7 mouse cellular contexts compared by ENCODE assay signal in genomic region chr5:134772522-134772921, GRCm38 (mm10). TPM values are rescaled to one million over a fixed set of nuclear protein-coding genes. Genes with fewer than 3 reads are reported as not detected.
DNase-seq lines count a peak whose midpoint lies in the region; ATAC-seq and TF ChIP-seq lines count a peak whose summit lies in the region.

No protein-coding gene starts in this region.

- TF ChIP-seq CTCF in lung, adult 2 months (IDR thresholded peaks at IDR 0.05; ENCODE audit: insufficient read depth, low read length) = no peak

- no peak overlapping the region for H3K4me3 ChIP-seq in lung, adult 2 months (replicated peaks; ENCODE audit: extremely low read depth, low read depth, low read length)

- TF ChIP-seq POLR2A in lung, adult 2 months (IDR thresholded peaks at IDR 0.05; ENCODE audit: borderline replicate concordance, extremely low read depth, low read depth, low read length) = no peak

- peak; percentile 8 for DNase-seq in NIH3T3 (ENCODE audit: low read depth)
- DNase-seq in adrenal gland, postnatal 36 days = peak; percentile 36 to 44
- peak; percentile 78 for DNase-seq in heart, postnatal 4 days
- peak; percentile 19 for DNase-seq in lung, adult 2 months
- DNase-seq in c-Kit-positive CD71-positive TER-119-positive erythroid progenitor cells, embryonic 14.5 days (ENCODE audit: low spot score) = no peak
- no peak for DNase-seq in thymus, postnatal 14 days

- 54% methylated on average over 12 of the region's 12 CpGs for WGBS in lung, adult 2 months

- peaks cover 13% of the 10 kb centered on the region for H3K4me1 ChIP-seq in lung, adult 2 months (ENCODE audit: control insufficient read depth, insufficient read depth, low read length)

- no peak for ATAC-seq in megakaryocyte progenitor cell, adult 5-6 weeks (replicated peaks; ENCODE audit: poor library complexity)

RNA-seq across cellular contexts. Expression of gene Eln, which starts 25.4 kb away (rescaled TPM):
- 10 to 100 TPM; 20.4 to 51.7 TPM for total RNA-seq in adrenal gland, postnatal 36 days (2021)
- 1,000 to 10,000 TPM in 1 of 2 experiments, 100 to 1,000 TPM in 1; 932 to 1,129 TPM for total RNA-seq in heart, postnatal 4 days (2021)
- polyA plus RNA-seq in lung, adult 2 months (2012; rRNA removed) = 311 and 510 TPM in 2 replicates
- not detected in 2 replicates for total RNA-seq in megakaryocyte progenitor cell, adult 5-6 weeks (2015)
- not detected in 2 replicates for total RNA-seq in megakaryocyte progenitor cell, adult 5-6 weeks (2017)

Comparison
In these comparisons a context has a peak if more than half of its experiments do, and no peak if none do; other contexts are left out.
1. DNase-seq: peak in NIH3T3 (single experiment), adrenal gland, postnatal 36 days (2 of 2), heart, postnatal 4 days (single experiment) and lung, adult 2 months (single experiment); none in c-Kit-positive CD71-positive TER-119-positive erythroid progenitor cells, embryonic 14.5 days (single experiment) and thymus, postnatal 14 days (single experiment).
2. RNA of gene Eln, which starts 25.4 kb away (total RNA-seq): 932 to 1,129 TPM in heart, postnatal 4 days and 20.4 to 51.7 TPM in adrenal gland, postnatal 36 days; not detected in megakaryocyte progenitor cell, adult 5-6 weeks; every median in the first group is over 10 times any median in the second.